ENCODE assay signal across 27 mouse cellular contexts in the genomic region with DNA sequence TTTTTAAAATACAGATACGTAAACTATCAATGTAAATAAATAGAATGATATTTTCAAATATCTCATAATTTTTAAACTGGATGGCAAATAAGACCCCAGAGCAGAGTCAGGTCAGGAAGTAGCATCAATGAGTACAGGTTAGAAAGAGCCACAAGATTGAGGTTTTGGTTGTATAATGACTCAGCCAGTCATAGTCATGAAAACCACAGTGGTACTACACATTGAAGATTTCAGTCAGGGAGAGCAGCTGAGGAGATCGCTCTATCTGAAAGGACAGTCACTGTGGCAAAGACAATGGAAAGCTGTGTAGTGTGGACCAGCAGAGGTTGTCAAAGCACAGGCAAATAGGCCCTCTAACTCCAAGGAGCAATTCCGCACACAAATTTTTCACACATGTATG.
"Had no signal": no experiment of that assay in that cellular context is flagged by ENCODE, and none has a peak within 500 bp of the region (broad histone marks: within the 10 kb centered on the region; RNA-seq: fewer than 3 reads in every experiment).

No protein-coding gene starts in this region.

- H3K4me2 ChIP-seq: heart, embryonic 11.5 days; heart, embryonic 13.5 days; heart, embryonic 15.5 days; hindbrain, embryonic 13.5 days; hindbrain, embryonic 15.5 days; intestine, embryonic 15.5 days; limb, embryonic 13.5 days; limb, embryonic 15.5 days; liver, embryonic 12.5 days had no signal

- H3K27me3 ChIP-seq: heart, embryonic 13.5 days; heart, embryonic 15.5 days; hindbrain, embryonic 13.5 days; hindbrain, embryonic 15.5 days; intestine, embryonic 15.5 days; limb, embryonic 13.5 days; limb, embryonic 15.5 days; liver, embryonic 12.5 days had no signal

- H3K4me1 ChIP-seq: heart, embryonic 13.5 days; heart, embryonic 15.5 days; intestine, embryonic 15.5 days; limb, embryonic 15.5 days; liver, embryonic 12.5 days had no signal

- H3K9me3 ChIP-seq: heart, embryonic 13.5 days; heart, embryonic 15.5 days; hindbrain, embryonic 13.5 days; hindbrain, embryonic 15.5 days; intestine, embryonic 15.5 days; limb, embryonic 13.5 days; liver, embryonic 12.5 days had no signal

- H3K9ac ChIP-seq: heart, embryonic 13.5 days; heart, embryonic 15.5 days; hindbrain, embryonic 13.5 days; hindbrain, embryonic 15.5 days; intestine, embryonic 15.5 days; limb, embryonic 13.5 days; limb, embryonic 15.5 days; liver, embryonic 12.5 days; liver, embryonic 14.5 days had no signal

- H3K27ac ChIP-seq: heart, adult 2 months; heart, embryonic 13.5 days; heart, embryonic 15.5 days; hindbrain, embryonic 13.5 days; hindbrain, embryonic 15.5 days; hindbrain, postnatal 0 days; intestine, embryonic 15.5 days; layer of hippocampus, adult 2 months; limb, embryonic 13.5 days; limb, embryonic 15.5 days; liver, embryonic 12.5 days; liver, embryonic 14.5 days had no signal

- ATAC-seq: hindbrain, postnatal 0 days; inflammation-experienced regulatory T-cells, adult 6 months; intestine, embryonic 15.5 days; intestine, postnatal 0 days; liver, embryonic 12.5 days had no signal

- H3K4me3 ChIP-seq: heart, adult 2 months; heart, embryonic 13.5 days; heart, embryonic 15.5 days; hindbrain, embryonic 13.5 days; hindbrain, embryonic 15.5 days; intestine, embryonic 15.5 days; layer of hippocampus, adult 2 months; limb, embryonic 13.5 days; limb, embryonic 15.5 days; liver, embryonic 12.5 days had no signal

- DNase-seq: gastrocnemius, postnatal 14 days; gastrocnemius, postnatal 36 days; heart, adult 11 months; heart, adult 2 months; heart, postnatal 14 days; heart, postnatal 36 days; kidney, adult 18-20 months; kidney, adult 8-10 months; kidney, postnatal 10 days; kidney, postnatal 25 days; kidney, postnatal 4 days; layer of hippocampus, postnatal 36 days; left cerebral cortex, postnatal 4 days had no signal
